Mouse (Mus musculus) hindbrain, embryonic 14.5 days (tissue): ENCODE data around the gene Asns. TPM values are rescaled to one million over a fixed set of nuclear protein-coding genes. Genes with fewer than 3 reads are reported as not detected.
"Not testable (repeated sequence)": the region's sequence is repeated elsewhere in the genome, so short reads cannot be mapped to it uniquely, and the experiment has no call there.

Experiments used
- ATAC-seq: fragments of 200-750 bp; cut with Nextera tagmentation; 2 replicates; pipeline ENCODE4 v1.8.0; 2017; ENCODE audit warnings: moderate number of reproducible peaks, mild to moderate bottlenecking, moderate TSS enrichment, moderate library complexity; ENCODE audit not compliant: low FRiP score
- DNase-seq: peaks from one replicate; pipeline ENCODE4 v3.0.0-alpha.2; 2015; ENCODE audit warnings: low spot score
- H3K27ac ChIP-seq: fragments of 300-500 bp; sonication (generic); 2 replicates; pipeline ENCODE4 v1.5.1; 2014; ENCODE audit warnings: mild to moderate bottlenecking, moderate library complexity
- H3K27me3 ChIP-seq: fragments of 300-500 bp; sonication (generic); 2 replicates; pipeline ENCODE4 v1.6.1; 2014; ENCODE audit warnings: mild to moderate bottlenecking, low read length, mixed read lengths; ENCODE audit not compliant: control insufficient read depth, insufficient read depth
- H3K36me3 ChIP-seq: fragments of 300-500 bp; sonication (generic); replicated peaks from 2 replicates; pipeline ENCODE4 v1.6.1; 2014; ENCODE audit not compliant: control insufficient read depth, insufficient read depth
- H3K4me1 ChIP-seq: fragments of 300-500 bp; sonication (generic); replicated peaks from 2 replicates; pipeline ENCODE4 v1.6.1; 2014; ENCODE audit warnings: antibody characterized with exemption, low read length, mixed read lengths; ENCODE audit not compliant: control insufficient read depth, insufficient read depth
- H3K4me2 ChIP-seq: fragments of 300-500 bp; sonication (generic); replicated peaks from 2 replicates; pipeline ENCODE4 v1.6.1; 2014; ENCODE audit warnings: mild to moderate bottlenecking, moderate library complexity
- H3K4me3 ChIP-seq: fragments of 300-500 bp; sonication (generic); replicated peaks from 2 replicates; pipeline ENCODE4 v1.5.1; 2014; ENCODE audit warnings: mild to moderate bottlenecking, low read length
- H3K9ac ChIP-seq: fragments of 300-500 bp; sonication (generic); 2 replicates; pipeline ENCODE4 v1.6.1; 2014
- H3K9me3 ChIP-seq: fragments of 300-500 bp; sonication (generic); 2 replicates; pipeline ENCODE4 v1.6.1; 2016; ENCODE audit warnings: low read length; ENCODE audit not compliant: control insufficient read depth
- WGBS: fragments of 180-500 bp; shearing (Covaris S2); extraction: QIAGEN DNeasy Blood & Tissue Kit; methylation state at CpG from one replicate; pipeline ENCODE4 v1.1.7; 2014; 5-methylcytosine and 5-hydroxymethylcytosine counted together
- polyA plus RNA-seq: library from polyadenylated mRNA; unstranded; fragments of >200 nt; fragmentation: Nextera tagmentation; extraction: Ambion mirVana; gene quantifications from 2 replicates; pipeline ENCODE4 v1.2.1, GENCODE M21; 2014

Asns gene
- polyA plus RNA-seq, 1 experiment from 2014 or later = 118 TPM

DNA sequence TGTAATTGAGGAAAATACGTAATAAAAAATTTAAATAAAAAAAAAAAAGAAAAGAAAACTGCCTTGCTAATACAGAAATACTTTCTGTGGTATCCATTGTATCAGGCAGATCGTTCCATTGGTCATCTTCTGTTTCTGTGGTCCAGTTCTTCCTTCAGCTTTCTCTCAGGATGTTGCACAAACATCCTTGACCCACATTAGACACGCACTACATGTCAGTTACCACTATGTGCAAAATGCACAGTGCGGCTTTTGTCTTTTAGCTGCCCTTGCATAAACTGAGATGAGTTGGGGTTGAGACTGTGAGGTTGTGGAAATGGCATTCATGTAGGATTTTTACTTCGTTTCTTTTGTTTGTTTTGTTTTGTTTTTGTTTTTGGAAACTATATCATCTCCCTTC is 24.7 kb downstream of the Asns start:
- ATAC-seq (no peak), DNase-seq (no peak)
- no peak overlapping the region for H3K4me2 ChIP-seq
- no peaks in the 10 kb centered on the region for H3K9me3 ChIP-seq
- no peaks in the 10 kb centered on the region for H3K36me3 ChIP-seq
- no peak overlapping the region for H3K27ac ChIP-seq
- no peak overlapping the region for H3K9ac ChIP-seq
- WGBS = 85% methylated on average over 5 of the region's 5 CpGs
- no peaks in the 10 kb centered on the region for H3K27me3 ChIP-seq
- no peak overlapping the region for H3K4me3 ChIP-seq
- H3K4me1 ChIP-seq = no peaks in the 10 kb centered on the region

DNA sequence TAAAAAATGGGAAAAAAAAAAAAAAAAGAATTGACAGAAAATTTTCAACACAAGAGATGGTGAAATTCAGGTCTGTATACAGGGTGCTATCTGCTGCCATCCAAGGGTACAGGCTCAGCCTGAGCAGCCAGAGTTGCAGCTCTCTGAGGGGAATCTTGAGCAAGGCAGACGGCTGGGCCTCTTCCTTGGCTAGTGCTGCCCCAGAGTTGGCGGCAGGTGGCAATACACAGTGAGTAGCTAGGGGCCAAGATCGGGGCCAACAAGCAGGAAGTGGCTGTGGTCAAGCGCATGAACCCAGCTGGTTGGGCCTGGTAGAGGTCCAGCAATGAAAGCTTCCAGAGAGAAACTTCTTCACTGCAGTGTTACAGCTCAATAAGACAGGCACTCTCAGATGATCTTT is 27.2 kb downstream of the Asns start:
- whole genome bisulfite sequencing = 98% methylated on average over 3 of the region's 4 CpGs
- H3K27ac ChIP-seq, H3K4me1 ChIP-seq, H3K36me3 ChIP-seq, DNase-seq, H3K9me3 ChIP-seq, H3K4me2 ChIP-seq, ATAC-seq, H3K4me3 ChIP-seq, H3K27me3 ChIP-seq, H3K9ac ChIP-seq: not testable (repeated sequence)

DNA sequence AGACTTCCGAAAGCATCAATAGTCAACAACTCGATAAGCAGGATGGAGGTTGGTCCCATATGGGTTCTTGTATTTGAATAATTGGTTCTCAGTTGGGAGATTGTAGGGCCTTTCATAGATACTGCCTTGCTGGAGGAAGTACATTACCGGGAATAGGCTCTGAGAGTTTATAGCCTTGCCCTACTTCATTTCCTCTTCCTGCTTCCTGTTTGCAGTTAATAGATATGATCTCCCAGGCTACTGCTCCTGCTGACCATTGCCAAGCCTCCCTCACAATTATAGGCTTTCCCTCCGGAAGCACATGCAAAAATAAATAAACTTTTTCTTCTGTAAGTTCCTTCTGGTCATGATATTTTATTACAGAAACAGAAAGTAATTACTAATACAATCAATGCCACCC is 31.6 kb downstream of the Asns start:
- Histone ChIP-seq H3K9ac (no peak overlapping the region), H3K4me3 (no peak overlapping the region), H3K4me2 (no peak overlapping the region), H3K27me3 (no peaks in the 10 kb centered on the region), H3K4me1 (no peaks in the 10 kb centered on the region), H3K9me3 (no peaks in the 10 kb centered on the region), H3K27ac (no peak overlapping the region), H3K36me3 (no peaks in the 10 kb centered on the region)
- ATAC-seq = no peak
- no peak for DNase-seq
- WGBS = 85% methylated on average over 4 of the region's 4 CpGs

DNA sequence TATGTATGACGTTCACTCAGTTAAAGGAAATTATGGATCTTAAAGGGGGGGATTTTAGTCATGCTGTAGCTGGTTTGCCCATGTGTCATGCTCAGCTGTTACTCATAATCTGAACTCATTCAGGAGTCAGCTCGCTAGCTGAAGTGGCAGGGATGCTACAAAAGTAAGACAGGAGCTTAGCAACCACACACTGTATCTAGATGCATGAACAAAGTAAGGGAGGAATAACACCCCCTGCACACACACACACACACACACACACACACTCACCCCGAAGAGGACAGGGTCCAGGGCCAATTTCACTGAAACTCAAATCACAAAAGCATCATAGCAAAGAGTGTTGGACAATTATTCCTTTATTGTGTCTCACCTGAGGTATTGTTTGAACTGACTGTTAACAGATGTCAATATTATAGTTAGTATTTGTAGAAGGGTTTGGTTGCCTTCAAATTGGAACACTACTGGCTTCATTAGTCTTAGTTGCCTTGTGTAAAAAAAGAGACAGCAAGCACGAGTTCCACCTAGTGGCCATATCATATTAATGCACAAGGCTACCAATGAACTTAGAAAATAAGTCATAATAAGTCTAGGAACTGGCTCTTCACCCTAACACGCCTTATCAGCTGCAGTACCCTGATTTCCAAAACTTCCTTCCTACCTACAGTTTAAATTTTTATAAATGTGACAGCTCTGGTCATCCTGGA is 32.5 kb downstream of the Asns start:
- H3K27me3 ChIP-seq = no peaks in the 10 kb centered on the region
- H3K4me2 ChIP-seq = no peak overlapping the region
- no peak overlapping the region for H3K27ac ChIP-seq
- no peaks in the 10 kb centered on the region for H3K4me1 ChIP-seq
- WGBS = 69% methylated on average over 5 of the region's 5 CpGs
- DNase-seq (peak; percentile 74), ATAC-seq (peak; percentile 60; the same call in 1 of the 2 replicates)
- H3K36me3 ChIP-seq = no peaks in the 10 kb centered on the region
- H3K9me3 ChIP-seq = no peaks in the 10 kb centered on the region
- H3K9ac ChIP-seq = no peak overlapping the region
- H3K4me3 ChIP-seq = no peak overlapping the region

DNA sequence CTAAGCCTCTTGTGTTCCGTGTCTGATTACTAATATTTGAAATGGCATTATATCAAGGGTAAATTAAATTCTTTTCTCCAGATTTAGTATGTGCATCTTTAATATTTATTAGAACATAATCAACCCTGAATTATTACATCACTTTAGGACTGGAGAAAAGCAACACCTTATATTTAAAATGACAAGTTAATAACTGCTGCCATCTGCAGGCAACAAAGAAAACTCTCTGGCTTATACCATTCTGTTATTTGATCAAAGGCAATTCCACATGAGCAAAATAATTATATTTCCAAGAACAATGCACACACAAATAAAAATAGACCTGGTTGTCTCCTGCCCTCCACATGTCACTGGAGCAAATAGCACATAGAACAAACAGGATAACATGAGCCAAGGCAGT is 36.5 kb downstream of the Asns start:
- no peak overlapping the region for H3K9ac ChIP-seq
- H3K9me3 ChIP-seq = no peaks in the 10 kb centered on the region
- no peak overlapping the region for H3K4me3 ChIP-seq
- H3K4me2 ChIP-seq = no peak overlapping the region
- no peak overlapping the region for H3K27ac ChIP-seq
- no peaks in the 10 kb centered on the region for H3K27me3 ChIP-seq
- no peaks in the 10 kb centered on the region for H3K36me3 ChIP-seq
- ATAC-seq (no peak), DNase-seq (peak; percentile 62)
- no peaks in the 10 kb centered on the region for H3K4me1 ChIP-seq
- 89% methylated on average over 1 of the region's 1 CpGs for WGBS

DNA sequence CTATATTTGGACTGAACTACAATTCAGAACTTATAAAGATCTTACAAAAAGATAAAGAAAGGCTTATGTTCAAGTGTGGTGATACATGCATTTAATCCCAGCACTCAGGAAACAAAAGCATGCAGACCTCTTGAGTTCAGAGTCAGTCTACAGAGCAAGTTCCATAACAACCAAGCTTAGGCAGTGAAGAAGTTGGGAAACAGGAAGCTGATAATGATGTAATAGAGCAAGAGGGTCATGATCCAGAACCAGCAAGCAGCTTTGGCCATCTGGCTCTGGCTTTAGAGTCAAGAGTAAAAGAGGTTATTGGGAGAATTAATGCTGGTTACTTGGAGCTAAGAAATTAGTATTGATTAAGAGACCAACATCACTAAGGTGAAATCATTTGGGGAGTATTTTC is 44.6 kb downstream of the Asns start:
- H3K27me3 ChIP-seq = no peaks in the 10 kb centered on the region
- H3K4me2 ChIP-seq = no peak overlapping the region
- no peak overlapping the region for H3K4me3 ChIP-seq
- H3K9ac ChIP-seq = no peak overlapping the region
- no peak overlapping the region for H3K27ac ChIP-seq
- no peaks in the 10 kb centered on the region for H3K36me3 ChIP-seq
- no peak for DNase-seq
- H3K9me3 ChIP-seq = no peaks in the 10 kb centered on the region
- no peak for ATAC-seq
- no peaks in the 10 kb centered on the region for H3K4me1 ChIP-seq

Other genes starting within 250 kb of the Asns start
- gene Tac1, start 138.4 kb downstream of the Asns start, polyA plus RNA-seq = 161 and 168 TPM in 2 replicates
- gene C1galt1, start 151.6 kb upstream of the Asns start, polyA plus RNA-seq = 3.5 and 3.7 TPM in 2 replicates